Mouse (Mus musculus): ENCODE measurements at regions not wholly inside any gene's neighbourhood (a gene's known extent, or its start where the extent isn't known, plus 50 kb on each side); places are given as distances from the start of the nearest gene placed in this dataset.

DNA sequence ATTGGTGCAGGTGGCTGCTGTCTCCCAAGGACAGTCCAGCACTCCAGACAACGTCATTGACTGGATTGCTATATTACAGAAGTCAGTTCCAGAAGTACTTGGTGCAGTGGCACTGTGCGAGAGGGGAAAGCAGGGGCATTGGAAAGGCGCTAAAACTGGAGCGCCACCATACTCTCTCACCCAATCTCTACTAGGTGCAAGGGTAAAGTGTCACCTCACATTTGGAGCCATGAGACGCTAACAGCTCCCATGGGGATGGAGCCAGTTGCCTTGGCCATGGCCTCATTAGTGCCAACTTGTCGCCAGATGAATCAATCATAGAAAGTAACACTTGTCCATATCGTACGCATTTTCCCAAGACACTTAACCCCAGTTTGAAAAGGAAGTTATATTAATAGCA is 1617.2 kb upstream of the Gulo start:
- no peak overlapping the region for H3K27ac ChIP-seq (ENCODE audit: low read depth, low read length)
- H3K36me3 ChIP-seq (ENCODE audit: control insufficient read depth, insufficient read depth, low read length), result no peaks in the 10 kb centered on the region
- H3K4me1 ChIP-seq (ENCODE audit: control insufficient read depth, insufficient read depth, low read length), result no peaks in the 10 kb centered on the region
- no peak overlapping the region for H3K4me3 ChIP-seq (ENCODE audit: low read length)
- H3K27me3 ChIP-seq (ENCODE audit: control insufficient read depth, insufficient read depth, low read length), result no peaks in the 10 kb centered on the region
- H3K9ac ChIP-seq (ENCODE audit: low read depth, low read length), result no peak overlapping the region
- ATAC-seq (ENCODE audit: low FRiP score, low TSS enrichment), result no peak
- H3K9me3 ChIP-seq (ENCODE audit: control insufficient read depth, low read length), result no peaks in the 10 kb centered on the region
- WGBS, result 90% methylated on average over 8 of the region's 8 CpGs
- no peak overlapping the region for H3K4me2 ChIP-seq (replicated peaks; ENCODE audit: low read depth, low read length)

GRCm38 (mm10) chr14:67623841-67624480 is 1615.0 kb upstream of the Gulo start:
- H3K4me1 ChIP-seq (ENCODE audit: control insufficient read depth, insufficient read depth, low read length), result no peaks in the 10 kb centered on the region
- no peak overlapping the region for H3K4me3 ChIP-seq (ENCODE audit: low read length)
- H3K9ac ChIP-seq (ENCODE audit: low read depth, low read length), result no peak overlapping the region
- H3K4me2 ChIP-seq (replicated peaks; ENCODE audit: low read depth, low read length), result no peak overlapping the region
- H3K36me3 ChIP-seq (ENCODE audit: control insufficient read depth, insufficient read depth, low read length), result no peaks in the 10 kb centered on the region
- ATAC-seq (ENCODE audit: low FRiP score, low TSS enrichment), result no peak
- H3K27me3 ChIP-seq (ENCODE audit: control insufficient read depth, insufficient read depth, low read length), result no peaks in the 10 kb centered on the region
- 72% methylated on average over 4 of the region's 4 CpGs for WGBS
- H3K27ac ChIP-seq (ENCODE audit: low read depth, low read length), result no peak overlapping the region
- no peaks in the 10 kb centered on the region for H3K9me3 ChIP-seq (ENCODE audit: control insufficient read depth, low read length)

DNA sequence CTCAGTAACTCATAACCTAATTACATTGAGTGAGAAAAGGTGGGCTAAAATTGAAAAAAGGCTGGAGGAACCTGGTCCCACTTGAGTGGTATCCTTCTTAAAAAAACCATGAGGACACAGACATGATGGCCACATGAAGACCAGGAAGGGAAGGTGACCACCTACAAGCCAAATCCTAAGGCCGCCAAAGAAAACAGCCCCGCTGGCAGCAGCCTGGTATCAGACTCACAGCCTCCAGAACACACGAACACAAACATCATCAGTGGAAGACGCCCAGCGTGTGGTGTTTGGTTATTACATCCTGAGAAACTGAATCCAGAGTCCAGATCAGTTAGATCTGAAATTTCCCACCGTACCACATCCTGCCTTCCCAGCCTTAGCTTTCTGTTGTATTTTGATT is 1613.9 kb upstream of the Gulo start:
- no peaks in the 10 kb centered on the region for H3K9me3 ChIP-seq (ENCODE audit: control insufficient read depth, low read length)
- H3K27ac ChIP-seq (ENCODE audit: low read depth, low read length), result no peak overlapping the region
- no peak for ATAC-seq (ENCODE audit: low FRiP score, low TSS enrichment)
- no peaks in the 10 kb centered on the region for H3K27me3 ChIP-seq (ENCODE audit: control insufficient read depth, insufficient read depth, low read length)
- H3K9ac ChIP-seq (ENCODE audit: low read depth, low read length), result no peak overlapping the region
- H3K4me3 ChIP-seq (ENCODE audit: low read length), result no peak overlapping the region
- H3K4me2 ChIP-seq (replicated peaks; ENCODE audit: low read depth, low read length), result no peak overlapping the region
- H3K4me1 ChIP-seq (ENCODE audit: control insufficient read depth, insufficient read depth, low read length), result no peaks in the 10 kb centered on the region
- WGBS, result 83% methylated on average over 6 of the region's 6 CpGs
- H3K36me3 ChIP-seq (ENCODE audit: control insufficient read depth, insufficient read depth, low read length), result no peaks in the 10 kb centered on the region

DNA sequence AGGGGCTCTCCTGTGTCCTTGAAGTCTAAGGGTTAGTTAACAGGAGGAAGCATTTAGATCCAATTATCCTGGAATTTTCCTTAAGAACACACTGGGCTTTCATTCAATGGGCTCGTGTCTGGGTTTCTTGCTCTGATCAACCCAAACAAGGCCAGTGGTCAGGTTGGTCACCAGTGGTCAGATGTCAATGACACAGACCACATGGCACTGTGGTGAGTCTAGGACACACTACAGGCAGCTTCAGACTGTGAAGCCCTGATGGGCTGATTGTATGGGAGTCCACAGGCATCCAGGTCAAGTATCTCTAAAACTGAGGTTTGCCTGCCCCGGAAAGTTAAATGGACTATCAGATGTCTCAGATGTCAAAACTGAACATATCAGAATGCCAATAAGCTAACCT is 1612.5 kb upstream of the Gulo start:
- H3K9ac ChIP-seq (ENCODE audit: low read depth, low read length), result no peak overlapping the region
- ATAC-seq (ENCODE audit: low FRiP score, low TSS enrichment), result no peak
- no peak overlapping the region for H3K4me3 ChIP-seq (ENCODE audit: low read length)
- H3K27me3 ChIP-seq (ENCODE audit: control insufficient read depth, insufficient read depth, low read length), result no peaks in the 10 kb centered on the region
- no peak overlapping the region for H3K27ac ChIP-seq (ENCODE audit: low read depth, low read length)
- WGBS, result 43% methylated on average over 2 of the region's 2 CpGs
- no peak overlapping the region for H3K4me2 ChIP-seq (replicated peaks; ENCODE audit: low read depth, low read length)
- no peaks in the 10 kb centered on the region for H3K36me3 ChIP-seq (ENCODE audit: control insufficient read depth, insufficient read depth, low read length)
- no peaks in the 10 kb centered on the region for H3K4me1 ChIP-seq (ENCODE audit: control insufficient read depth, insufficient read depth, low read length)
- H3K9me3 ChIP-seq (ENCODE audit: control insufficient read depth, low read length), result no peaks in the 10 kb centered on the region

DNA sequence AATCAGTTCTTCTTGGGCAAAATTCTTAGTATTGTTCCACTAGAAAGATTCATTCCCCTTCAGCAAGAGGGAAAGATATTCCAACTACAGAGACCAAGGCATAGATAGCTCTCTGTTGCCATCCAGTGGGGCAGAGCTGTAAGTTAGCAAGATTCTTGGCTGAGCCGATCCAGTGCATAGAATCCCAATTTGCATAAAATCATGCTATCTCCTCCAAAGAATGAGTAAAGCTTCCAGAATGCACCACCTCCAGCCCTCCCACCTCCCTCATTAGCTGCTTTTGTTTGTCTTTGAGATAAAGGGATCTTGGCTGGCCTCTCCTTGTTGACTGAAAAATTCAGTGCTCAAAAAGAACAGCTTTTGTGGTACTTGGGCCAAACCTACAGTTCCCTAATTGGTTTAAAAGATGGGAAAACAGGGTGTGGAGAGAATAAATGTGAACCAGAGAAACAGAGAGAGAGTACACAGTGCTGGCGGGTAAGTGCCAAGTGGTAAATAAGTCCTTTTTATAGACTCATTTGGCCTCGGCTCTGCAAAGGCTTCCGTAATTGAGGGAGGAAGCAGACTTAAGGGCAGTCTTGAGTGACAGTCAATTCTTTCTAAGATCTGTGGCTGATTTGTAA is 1612.0 kb upstream of the Gulo start:
- H3K36me3 ChIP-seq (ENCODE audit: control insufficient read depth, insufficient read depth, low read length), result no peaks in the 10 kb centered on the region
- no peak overlapping the region for H3K27ac ChIP-seq (ENCODE audit: low read depth, low read length)
- H3K4me3 ChIP-seq (ENCODE audit: low read length), result no peak overlapping the region
- no peak overlapping the region for H3K4me2 ChIP-seq (replicated peaks; ENCODE audit: low read depth, low read length)
- 16% methylated on average over 4 of the region's 4 CpGs for WGBS
- no peaks in the 10 kb centered on the region for H3K27me3 ChIP-seq (ENCODE audit: control insufficient read depth, insufficient read depth, low read length)
- H3K4me1 ChIP-seq (ENCODE audit: control insufficient read depth, insufficient read depth, low read length), result no peaks in the 10 kb centered on the region
- H3K9me3 ChIP-seq (ENCODE audit: control insufficient read depth, low read length), result no peaks in the 10 kb centered on the region
- H3K9ac ChIP-seq (ENCODE audit: low read depth, low read length), result no peak overlapping the region
- ATAC-seq (ENCODE audit: low FRiP score, low TSS enrichment), result 0 out of 2 replicates have a peak, but pooled peaks have one; percentile 46

DNA sequence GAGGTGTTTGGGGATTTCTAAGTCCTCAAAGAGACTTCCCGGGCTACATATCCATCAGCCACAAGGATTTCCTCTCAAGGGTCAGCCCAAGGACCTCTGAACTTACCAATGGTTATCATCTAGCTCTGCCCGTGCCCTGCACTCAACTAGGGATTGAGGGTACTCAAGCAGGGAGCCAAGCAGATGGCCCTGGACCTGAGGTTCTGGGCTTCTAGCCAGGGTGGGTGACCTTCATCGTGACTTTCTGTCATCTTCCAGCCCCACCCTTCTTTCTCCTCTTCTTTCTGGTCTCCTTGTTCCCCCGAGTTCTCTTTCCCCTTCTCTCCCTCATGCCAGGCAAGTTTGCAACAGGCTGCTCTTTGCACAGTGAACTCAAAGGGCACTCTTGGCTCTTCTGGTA is 1610.6 kb upstream of the Gulo start:
- H3K9ac ChIP-seq (ENCODE audit: low read depth, low read length), result no peak overlapping the region
- 80% methylated on average over 4 of the region's 4 CpGs for WGBS
- no peak overlapping the region for H3K4me3 ChIP-seq (ENCODE audit: low read length)
- H3K9me3 ChIP-seq (ENCODE audit: control insufficient read depth, low read length), result no peaks in the 10 kb centered on the region
- no peak overlapping the region for H3K4me2 ChIP-seq (replicated peaks; ENCODE audit: low read depth, low read length)
- H3K4me1 ChIP-seq (ENCODE audit: control insufficient read depth, insufficient read depth, low read length), result no peaks in the 10 kb centered on the region
- ATAC-seq (ENCODE audit: low FRiP score, low TSS enrichment), result no peak
- no peaks in the 10 kb centered on the region for H3K36me3 ChIP-seq (ENCODE audit: control insufficient read depth, insufficient read depth, low read length)
- no peak overlapping the region for H3K27ac ChIP-seq (ENCODE audit: low read depth, low read length)
- no peaks in the 10 kb centered on the region for H3K27me3 ChIP-seq (ENCODE audit: control insufficient read depth, insufficient read depth, low read length)

DNA sequence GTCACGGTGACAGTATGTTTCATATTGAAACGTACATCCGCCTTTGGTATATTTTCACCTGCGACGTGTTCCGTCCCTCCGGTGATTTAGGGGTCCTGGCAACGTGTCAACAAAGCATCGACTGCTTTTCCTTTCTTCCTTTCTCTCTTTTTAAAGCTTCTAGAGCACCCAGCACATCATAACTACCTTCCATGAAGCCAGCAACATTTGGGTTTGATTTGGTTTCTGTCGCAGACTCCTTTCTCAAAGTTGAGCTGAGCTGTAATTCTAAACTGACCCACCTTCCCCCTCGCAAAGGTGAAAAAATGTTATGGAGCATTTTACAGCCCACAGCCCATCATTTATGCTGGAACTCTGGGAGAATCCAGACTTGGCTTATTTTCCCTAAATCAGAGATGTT is 1605.4 kb upstream of the Gulo start:
- 47% methylated on average over 11 of the region's 11 CpGs for WGBS

GRCm38 (mm10) chr14:67613691-67614090 is 1604.7 kb upstream of the Gulo start:
- no peak for ATAC-seq (ENCODE audit: low FRiP score, low TSS enrichment)

More for the DNA sequence above, 1605.4 kb upstream of the Gulo start:
- no peak overlapping the region for H3K4me2 ChIP-seq (replicated peaks; ENCODE audit: low read depth, low read length)
- no peaks in the 10 kb centered on the region for H3K36me3 ChIP-seq (ENCODE audit: control insufficient read depth, insufficient read depth, low read length)
- no peaks in the 10 kb centered on the region for H3K9me3 ChIP-seq (ENCODE audit: control insufficient read depth, low read length)
- H3K27me3 ChIP-seq (ENCODE audit: control insufficient read depth, insufficient read depth, low read length), result no peaks in the 10 kb centered on the region; the same call in 1 of the 2 replicates
- no peak overlapping the region for H3K9ac ChIP-seq (ENCODE audit: low read depth, low read length)
- no peak overlapping the region for H3K4me3 ChIP-seq (ENCODE audit: low read length)
- H3K27ac ChIP-seq (ENCODE audit: low read depth, low read length), result no peak overlapping the region
- no peak for ATAC-seq (ENCODE audit: low FRiP score, low TSS enrichment)
- 0 out of 2 replicates have a peak, but pooled peaks cover 8% of the 10 kb centered on the region for H3K4me1 ChIP-seq (ENCODE audit: control insufficient read depth, insufficient read depth, low read length)

DNA sequence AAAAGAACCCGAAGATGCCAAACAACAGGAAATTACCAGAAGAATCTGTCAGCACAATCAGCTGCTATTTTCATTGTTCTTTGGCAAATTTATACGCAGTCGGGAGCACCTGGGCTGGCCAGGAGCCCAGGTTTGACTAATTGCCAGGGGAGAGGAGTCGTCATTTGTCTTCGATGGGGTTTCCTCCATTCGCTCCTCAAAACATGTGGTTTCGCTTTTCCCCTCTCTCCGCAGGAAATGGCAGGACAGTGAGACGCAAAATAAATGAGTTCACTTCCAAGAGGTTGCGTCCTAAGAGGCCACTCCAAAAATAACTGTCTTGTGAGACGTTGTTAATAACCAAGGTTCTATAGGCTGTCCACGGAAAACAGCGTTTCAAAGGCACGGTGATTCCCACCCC is 1604.2 kb upstream of the Gulo start:
- H3K27me3 ChIP-seq (ENCODE audit: control insufficient read depth, insufficient read depth, low read length), result no peaks in the 10 kb centered on the region; the same call in 1 of the 2 replicates
- peak overlapping the region; percentile 37 for H3K4me2 ChIP-seq (replicated peaks; ENCODE audit: low read depth, low read length)
- H3K4me3 ChIP-seq (ENCODE audit: low read length), result peak overlapping the region; percentile 20
- no peak overlapping the region for H3K27ac ChIP-seq (ENCODE audit: low read depth, low read length)
- no peaks in the 10 kb centered on the region for H3K9me3 ChIP-seq (ENCODE audit: control insufficient read depth, low read length)
- 29% methylated on average over 14 of the region's 14 CpGs for WGBS
- no peak for ATAC-seq (ENCODE audit: low FRiP score, low TSS enrichment)
- H3K36me3 ChIP-seq (ENCODE audit: control insufficient read depth, insufficient read depth, low read length), result no peaks in the 10 kb centered on the region
- no peak overlapping the region for H3K9ac ChIP-seq (ENCODE audit: low read depth, low read length)
- H3K4me1 ChIP-seq (ENCODE audit: control insufficient read depth, insufficient read depth, low read length), result 0 out of 2 replicates have a peak, but pooled peaks cover 11% of the 10 kb centered on the region

More at GRCm38 (mm10) chr14:67613691-67614090, 1604.7 kb upstream of the Gulo start:
- Histone ChIP-seq H3K4me2 (replicated peaks; ENCODE audit: low read depth, low read length) (peak overlapping the region; percentile 37), H3K4me3 (ENCODE audit: low read length) (peak overlapping the region; percentile 20; the same call in 1 of the 2 replicates), H3K4me1 (ENCODE audit: control insufficient read depth, insufficient read depth, low read length) (0 out of 2 replicates have a peak, but pooled peaks cover 8% of the 10 kb centered on the region), H3K9me3 (ENCODE audit: control insufficient read depth, low read length) (no peaks in the 10 kb centered on the region), H3K9ac (ENCODE audit: low read depth, low read length) (no peak overlapping the region), H3K27ac (ENCODE audit: low read depth, low read length) (0 out of 2 replicates have a peak overlapping the region, but pooled peaks have one; percentile 30), H3K36me3 (ENCODE audit: control insufficient read depth, insufficient read depth, low read length) (no peaks in the 10 kb centered on the region), H3K27me3 (ENCODE audit: control insufficient read depth, insufficient read depth, low read length) (no peaks in the 10 kb centered on the region; the same call in 1 of the 2 replicates)
- 49% methylated on average over 13 of the region's 13 CpGs for WGBS

Measured in kidney, embryonic 14.5 days (tissue).